Mouse (Mus musculus): ENCODE measurements around the gene Gm45808. TPM values are rescaled to one million over a fixed set of nuclear protein-coding genes. Genes with fewer than 3 reads are reported as not detected.
"Not testable (repeated sequence)": the region's sequence is repeated elsewhere in the genome, so short reads cannot be mapped to it uniquely, and the experiment has no call there.

Gene Gm45808
- polyA plus RNA-seq, 3 experiments from 2014 or later = not detected

GRCm38 (mm10) chr7:45509181-45509882, 22.7 kb upstream of the Gm45808 start:
- peak; percentile 20 for ATAC-seq

GRCm38 (mm10) chr7:45508561-45508960, 21.9 kb upstream of the Gm45808 start:
- no peak for ATAC-seq

GRCm38 (mm10) chr7:45507583-45507982, 21.0 kb upstream of the Gm45808 start:
- ATAC-seq = no peak

- ATAC-seq = no peak
Observed at GRCm38 (mm10) chr7:45498427-45498826, 11.8 kb upstream of the Gm45808 start.

- no peak for ATAC-seq
Observed at GRCm38 (mm10) chr7:45494548-45494947, 7.9 kb upstream of the Gm45808 start.

GRCm38 (mm10) chr7:45492951-45493350, 6.3 kb upstream of the Gm45808 start:
- no peak for ATAC-seq

GRCm38 (mm10) chr7:45492225-45492844, 5.7 kb upstream of the Gm45808 start:
- ATAC-seq = no peak

GRCm38 (mm10) chr7:45491264-45491663, 4.7 kb upstream of the Gm45808 start:
- no peak for ATAC-seq

GRCm38 (mm10) chr7:45490822-45491221, 4.2 kb upstream of the Gm45808 start:
- ATAC-seq = no peak

- ATAC-seq = no peak
Observed at GRCm38 (mm10) chr7:45489578-45489977, 3.0 kb upstream of the Gm45808 start.

- peak; percentile 46 for ATAC-seq
Observed at GRCm38 (mm10) chr7:45488293-45489204, 1.9 kb upstream of the Gm45808 start, which contains the start of gene Dhdh. Gene Dhdh, minus strand, starts transcription at chr7:45488805.

- no peak for ATAC-seq
Observed at GRCm38 (mm10) chr7:45487861-45488292, 1.3 kb upstream of the Gm45808 start.

GRCm38 (mm10) chr7:45486158-45486557, 453 bp downstream of the Gm45808 start:
- ATAC-seq = no peak

- ATAC-seq = not testable (repeated sequence)
Observed at GRCm38 (mm10) chr7:45484985-45485384, 1.6 kb downstream of the Gm45808 start.

GRCm38 (mm10) chr7:45482166-45482565, 4.4 kb downstream of the Gm45808 start:
- no peak for ATAC-seq

GRCm38 (mm10) chr7:45481374-45481927, 5.2 kb downstream of the Gm45808 start, which contains the start of gene Tulp2:
Gene Tulp2, plus strand, starts transcription at chr7:45481877.
- ATAC-seq = peak; percentile 54

- ATAC-seq = not testable (repeated sequence)
Observed at GRCm38 (mm10) chr7:45480310-45480709, 6.3 kb downstream of the Gm45808 start.

- ATAC-seq = no peak
Observed at GRCm38 (mm10) chr7:45478774-45479173, 7.8 kb downstream of the Gm45808 start.

- ATAC-seq = peak; percentile 52
Observed at GRCm38 (mm10) chr7:45477003-45477402, 9.6 kb downstream of the Gm45808 start.

- ATAC-seq = no peak
Observed at GRCm38 (mm10) chr7:45476453-45476852, 10.2 kb downstream of the Gm45808 start.

GRCm38 (mm10) chr7:45475291-45475969, 11.2 kb downstream of the Gm45808 start:
- no peak for ATAC-seq

- peak; percentile 69 for ATAC-seq
Observed at GRCm38 (mm10) chr7:45470869-45471268, 15.7 kb downstream of the Gm45808 start.
